Mouse (Mus musculus) CH12.LX (cell line): ENCODE results near the gene Slc6a9. TPM values are rescaled to one million over a fixed set of nuclear protein-coding genes. Genes with fewer than 3 reads are reported as not detected.

Experiments
- DNase-seq: peaks from one replicate; pipeline ENCODE4 v3.0.0-alpha.2; 2013; ENCODE audit errors: extremely low read depth
- H3K27ac ChIP-seq: 2 replicates; pipeline ENCODE4 v1.5.1; 2012; ENCODE audit warnings: low read depth, mild to moderate bottlenecking, control low read depth, moderate library complexity; ENCODE audit not compliant: insufficient read depth
- H3K27me3 ChIP-seq: replicated peaks from 2 replicates; pipeline ENCODE3; 2012; ENCODE audit warnings: inconsistent platforms
- H3K36me3 ChIP-seq, 2 experiments: replicated peaks in 1 of 2; 2 replicates each; pipeline versions ENCODE3 to v1.6.1; 2012; ENCODE audit warnings: inconsistent platforms in 1 of 2, low read length in 1 of 2, mild to moderate bottlenecking in 1 of 2, mixed read lengths in 1 of 2, moderate library complexity in 1 of 2; ENCODE audit not compliant: control insufficient read depth in 1 of 2, insufficient read depth in 1 of 2
- H3K4me1 ChIP-seq, 2 experiments: 2 replicates each; pipeline ENCODE4 v1.6.1; 2012; ENCODE audit warnings: inconsistent platforms in 1 of 2, moderate library complexity in 1 of 2; ENCODE audit not compliant: insufficient read depth in 2 of 2, control insufficient read depth in 1 of 2
- H3K4me2 ChIP-seq: 2 replicates; pipeline ENCODE4 v1.6.1; 2012; ENCODE audit warnings: low read depth, mild to moderate bottlenecking, control low read depth; ENCODE audit not compliant: poor library complexity, insufficient read depth, severe bottlenecking
- H3K4me3 ChIP-seq, 3 experiments: fragments of 150-350 bp in 1 of 3; sonication (generic) in 1 of 3; replicated peaks in 1 of 3; 2 replicates each; pipeline versions ENCODE3 to v1.5.1; 2011 to 2012; ENCODE audit warnings: low read depth in 2 of 3, low read length in 2 of 3, mild to moderate bottlenecking in 2 of 3, moderate library complexity in 2 of 3, control low read depth in 1 of 3, improper control_type of control experiment in 1 of 3, inconsistent platforms in 1 of 3, mixed read lengths in 1 of 3; ENCODE audit not compliant: poor library complexity in 1 of 3
- H3K79me2 ChIP-seq: replicated peaks from 2 replicates; pipeline ENCODE4 v1.6.1; 2012; ENCODE audit warnings: mild to moderate bottlenecking, moderate library complexity; ENCODE audit not compliant: control insufficient read depth, poor library complexity, insufficient read depth, severe bottlenecking; ENCODE audit errors: extremely low read depth
- H3K9ac ChIP-seq: 2 replicates; pipeline ENCODE4 v1.6.1; 2012; ENCODE audit warnings: low read depth, mild to moderate bottlenecking, control low read depth, moderate library complexity; ENCODE audit not compliant: insufficient read depth
- H3K9me3 ChIP-seq: replicated peaks from 2 replicates; pipeline ENCODE3; 2012; ENCODE audit warnings: low read length, inconsistent platforms, mixed read lengths
- BHLHE40 ChIP-seq: IDR thresholded peaks from 2 replicates; pipeline ENCODE4 v1.6.1; 2011; ENCODE audit warnings: mild to moderate bottlenecking, low read depth, low read length, improper control_type of control experiment
- CHD1 ChIP-seq: IDR thresholded peaks from 2 replicates; pipeline ENCODE4 v1.6.1; 2012; ENCODE audit warnings: low read depth, low read length, improper control_type of control experiment, inconsistent platforms
- CHD2 ChIP-seq: IDR thresholded peaks from 2 replicates; pipeline ENCODE4 v1.6.1; 2011; ENCODE audit warnings: low read length, improper control_type of control experiment
- E2F4 ChIP-seq: IDR thresholded peaks from 2 replicates; pipeline ENCODE4 v1.6.1; 2011; ENCODE audit warnings: low read depth, low read length, improper control_type of control experiment; ENCODE audit not compliant: insufficient replicate concordance
- ELF1 ChIP-seq: IDR thresholded peaks from 2 replicates; pipeline ENCODE4 v1.6.1; 2014; ENCODE audit warnings: low read depth, mild to moderate bottlenecking, inconsistent platforms, low read length, improper control_type of control experiment
- EP300 ChIP-seq: IDR thresholded peaks from 2 replicates; pipeline ENCODE4 v1.6.1; 2011; ENCODE audit warnings: low read length, improper control_type of control experiment
- ETS1 ChIP-seq: conservative IDR thresholded peaks from 2 replicates; pipeline ENCODE4 v1.6.1; 2012; ENCODE audit warnings: low read depth, mild to moderate bottlenecking, inconsistent platforms, low read length, improper control_type of control experiment, moderate library complexity
- IRF4 ChIP-seq: IDR thresholded peaks from 2 replicates; pipeline ENCODE4 v1.6.1; 2014; ENCODE audit warnings: low read depth, mild to moderate bottlenecking, inconsistent platforms, low read length, improper control_type of control experiment
- JUN ChIP-seq: IDR thresholded peaks from 2 replicates; pipeline ENCODE4 v1.6.1; 2011; ENCODE audit warnings: low read depth, mild to moderate bottlenecking, low read length, improper control_type of control experiment, moderate library complexity; ENCODE audit not compliant: insufficient read depth
- KAT2A ChIP-seq: IDR thresholded peaks from 2 replicates; pipeline ENCODE4 v1.6.1; 2012; ENCODE audit warnings: low read length, improper control_type of control experiment, inconsistent platforms; ENCODE audit not compliant: insufficient replicate concordance
- MAFK ChIP-seq: IDR thresholded peaks from 2 replicates; pipeline ENCODE4 v1.6.1; 2011; ENCODE audit warnings: low read length, improper control_type of control experiment; ENCODE audit not compliant: insufficient replicate concordance
- MAX ChIP-seq: IDR thresholded peaks from 2 replicates; pipeline ENCODE4 v1.6.1; 2011; ENCODE audit warnings: low read length, improper control_type of control experiment
- MAZ ChIP-seq: IDR thresholded peaks from 2 replicates; pipeline ENCODE4 v1.6.1; 2012; ENCODE audit warnings: low read depth, mild to moderate bottlenecking, inconsistent platforms, low read length, improper control_type of control experiment, moderate library complexity
- MYC ChIP-seq: IDR thresholded peaks from 2 replicates; pipeline ENCODE4 v1.6.1; 2011; ENCODE audit warnings: low read depth, mild to moderate bottlenecking, improper control_type of control experiment, low read length
- NRF1 ChIP-seq: IDR thresholded peaks from 2 replicates; pipeline ENCODE4 v1.6.1; 2014; ENCODE audit warnings: low read depth, mild to moderate bottlenecking, inconsistent platforms, low read length, improper control_type of control experiment, moderate library complexity
- POLR2A ChIP-seq: IDR thresholded peaks from 2 replicates; pipeline ENCODE4 v1.6.1; 2011; ENCODE audit warnings: low read depth, mild to moderate bottlenecking, improper control_type of control experiment, low read length
- POLR2AphosphoS2 ChIP-seq: IDR thresholded peaks from 2 replicates; pipeline ENCODE4 v1.6.1; 2011; ENCODE audit warnings: low read depth, low read length, improper control_type of control experiment
- RCOR1 ChIP-seq: conservative IDR thresholded peaks from 2 replicates; pipeline ENCODE4 v1.6.1; 2012; ENCODE audit warnings: low read depth, mild to moderate bottlenecking, inconsistent platforms, low read length, improper control_type of control experiment
- TBP ChIP-seq: conservative IDR thresholded peaks from 2 replicates; pipeline ENCODE4 v1.6.1; 2011; ENCODE audit warnings: low read depth, low read length, improper control_type of control experiment
- TCF12 ChIP-seq: IDR thresholded peaks from 2 replicates; pipeline ENCODE4 v1.6.1; 2014; ENCODE audit warnings: low read depth, mild to moderate bottlenecking, inconsistent platforms, low read length, improper control_type of control experiment
- UBTF ChIP-seq: IDR thresholded peaks from 2 replicates; pipeline ENCODE4 v1.6.1; 2012; ENCODE audit warnings: low read depth, mild to moderate bottlenecking, inconsistent platforms, low read length, improper control_type of control experiment, moderate library complexity
- USF2 ChIP-seq: conservative IDR thresholded peaks from 2 replicates; pipeline ENCODE4 v1.6.1; 2011; ENCODE audit warnings: low read depth, low read length, improper control_type of control experiment
- ZC3H11A ChIP-seq: IDR thresholded peaks from 2 replicates; pipeline ENCODE4 v1.6.1; 2012; ENCODE audit warnings: low read depth, mild to moderate bottlenecking, inconsistent platforms, low read length, improper control_type of control experiment
- ZKSCAN1 ChIP-seq: IDR thresholded peaks from 2 replicates; pipeline ENCODE4 v1.6.1; 2012; ENCODE audit warnings: low read depth, inconsistent platforms, low read length, improper control_type of control experiment, borderline replicate concordance
- ZMIZ1 ChIP-seq: IDR thresholded peaks from 2 replicates; pipeline ENCODE4 v1.6.1; 2012; ENCODE audit warnings: low read depth, mild to moderate bottlenecking, inconsistent platforms, low read length, improper control_type of control experiment
- dilution Hi-C: fragments of 300-500 bp; cut with MboI; formaldehyde crosslinking; loops from 2 replicates; pipeline ENCODE4 v1.14.3; 2020; ENCODE audit warnings: low sequenced_read_pairs; ENCODE audit not compliant: extremely low pct_unique_long_range_greater_than_20kb, extremely low pct_ligation_motif_present
- in situ Hi-C: fragments of 300-500 bp; cut with MboI; formaldehyde crosslinking; loops from 3 replicates; pipeline ENCODE4 v1.14.3; 2019; ENCODE audit warnings: low sequenced_read_pairs, low pct_ligation_motif_present, low pct_unique_long_range_greater_than_20kb, mixed read lengths
- polyA plus RNA-seq: library from polyadenylated mRNA; unstranded; fragments of >175 nt; gene quantifications from 2 replicates; pipeline ENCODE4 v1.2.1, GENCODE M21; 2012; ENCODE audit warnings: low read depth; ENCODE audit not compliant: insufficient read length
- total RNA-seq, 2 experiments: library from RNA; depleted of rRNA; stranded (reverse); fragments of 300-350 nt in 1 of 2; fragments of >200 nt in 1 of 2; gene quantifications; 2 replicates each; pipeline ENCODE4 v1.2.3; 2012 to 2014

Gene Slc6a9
- total and polyA plus RNA-seq, 3 experiments = 4.0 to 15.6 (median 9.1) TPM

DNA sequence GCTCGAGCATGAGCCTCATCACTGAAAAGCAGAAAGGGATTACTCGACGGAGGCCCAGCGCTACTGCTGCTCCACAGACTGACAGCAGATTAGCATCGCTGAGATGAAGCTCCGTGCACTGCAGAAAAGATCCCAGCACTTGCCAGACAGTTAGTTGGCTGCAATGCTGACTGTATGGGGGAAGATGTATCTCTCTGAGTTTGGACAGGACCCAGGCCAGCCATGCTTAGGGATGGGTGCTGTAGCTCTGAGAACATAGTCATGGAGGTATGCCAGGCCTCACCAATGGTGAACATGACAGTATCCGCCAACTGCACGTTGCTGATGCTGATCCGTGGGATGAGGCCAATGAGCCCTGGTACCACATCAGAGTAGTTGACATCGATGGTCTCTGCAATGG is 69.8 kb downstream of the Slc6a9 start:
- DNase-seq = no peak
- TF ChIP-seq MAZ (no peak), RCOR1 (no peak), MYC (no peak), TCF12 (no peak), ELF1 (no peak), ZMIZ1 (no peak), JUN (no peak), CHD2 (no peak), E2F4 (no peak), CHD1 (no peak), EP300 (no peak), POLR2AphosphoS2 (no peak), IRF4 (no peak), NRF1 (no peak), MAFK (no peak), KAT2A (no peak), BHLHE40 (no peak), ZC3H11A (no peak), MAX (no peak), ETS1 (no peak)
- H3K4me1 ChIP-seq = peaks cover 0 to 3% of the 10 kb centered on the region in 2 experiments; a peak in 2 of 4 replicates
- peaks cover 76 to 94% of the 10 kb centered on the region in 2 experiments for H3K36me3 ChIP-seq
- no peaks in the 10 kb centered on the region for H3K79me2 ChIP-seq
- no peaks in the 10 kb centered on the region for H3K9me3 ChIP-seq
- H3K27ac ChIP-seq = no peak overlapping the region
- H3K4me2 ChIP-seq = no peak overlapping the region
- H3K27me3 ChIP-seq = no peaks in the 10 kb centered on the region
- dilution Hi-C loops = no loop called here
- in situ Hi-C loops = no loop called here
- no peak overlapping the region for H3K4me3 ChIP-seq
- no peak overlapping the region for H3K9ac ChIP-seq

DNA sequence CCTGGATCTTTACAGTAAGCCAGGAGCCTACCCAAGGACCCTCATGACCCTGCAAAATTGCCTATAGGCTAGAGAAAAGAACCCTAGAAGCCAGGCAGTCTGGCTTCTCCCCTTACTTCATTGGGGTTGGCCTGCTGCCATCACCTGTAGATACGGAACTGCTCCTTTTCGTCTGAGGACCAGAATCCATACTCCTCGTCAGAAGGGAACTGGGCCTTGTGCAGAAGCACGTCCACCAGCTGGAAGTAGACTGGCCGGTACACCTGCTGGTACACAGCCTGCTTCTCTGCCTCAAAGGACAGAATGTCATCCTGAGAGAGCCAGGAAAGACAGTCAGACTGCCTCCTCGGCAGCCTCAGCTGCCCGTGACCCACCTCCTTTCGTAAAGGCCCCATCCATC is 70.5 kb downstream of the Slc6a9 start:
- Histone ChIP-seq H3K79me2 (no peaks in the 10 kb centered on the region), H3K4me1 (peaks cover 0 to 8% of the 10 kb centered on the region in 2 experiments; a peak in 2 of 4 replicates), H3K4me2 (no peak overlapping the region), H3K9me3 (no peaks in the 10 kb centered on the region), H3K9ac (no peak overlapping the region), H3K27ac (no peak overlapping the region), H3K36me3 (peaks cover 70 to 94% of the 10 kb centered on the region in 2 experiments), H3K27me3 (no peaks in the 10 kb centered on the region), H3K4me3 (no peak overlapping the region)
- no peak for DNase-seq
- in situ Hi-C loops (no loop called here), dilution Hi-C loops (no loop called here)
- TF ChIP-seq ZKSCAN1 (no peak), E2F4 (no peak), UBTF (no peak), POLR2A (no peak), MAX (no peak), ZMIZ1 (no peak), TBP (no peak), USF2 (no peak)
